Mouse (Mus musculus): Measurements from ENCODE around the gene Ube2o.
A peak's percentile ranks its signal among the peaks of the same experiment; 100 is the strongest.

Ube2o gene

GRCm38 (mm10) chr11:116580711-116581375, 404 bp downstream of the Ube2o start:
- peak; percentile 76 for DNase-seq (ENCODE audit: low read depth, low spot score)

DNA sequence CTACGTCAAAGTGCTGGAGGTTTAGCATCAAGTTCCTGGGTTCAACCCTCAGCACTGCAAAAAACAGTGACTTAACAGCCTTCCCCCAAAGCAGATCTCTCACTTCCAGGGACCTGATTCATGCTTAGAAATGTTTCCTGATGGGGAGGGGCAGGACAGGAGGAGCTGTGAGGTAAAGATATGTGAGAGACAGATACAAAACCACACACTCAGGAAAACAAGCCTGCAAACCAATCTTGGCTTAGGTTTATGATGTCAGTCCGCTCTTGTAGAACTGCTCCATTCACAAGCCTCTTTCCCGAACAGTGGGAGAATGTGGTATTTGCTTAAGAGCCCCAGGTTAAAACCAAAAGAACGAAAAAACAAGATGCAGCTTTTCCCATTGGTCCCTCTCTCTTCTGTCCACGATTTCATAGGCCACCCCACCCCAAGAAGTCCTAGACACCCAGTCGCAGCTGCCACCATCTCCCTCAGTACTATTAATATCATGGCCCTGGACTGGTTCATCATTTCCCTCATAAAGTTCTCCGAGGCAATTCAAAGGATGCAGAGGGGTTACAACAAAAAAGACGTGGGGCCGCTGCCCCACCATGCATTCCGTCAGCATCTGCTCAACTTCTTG, 1.1 kb downstream of the Ube2o start:
- DNase-seq (ENCODE audit: low read depth, low spot score): peak; percentile 34

DNA sequence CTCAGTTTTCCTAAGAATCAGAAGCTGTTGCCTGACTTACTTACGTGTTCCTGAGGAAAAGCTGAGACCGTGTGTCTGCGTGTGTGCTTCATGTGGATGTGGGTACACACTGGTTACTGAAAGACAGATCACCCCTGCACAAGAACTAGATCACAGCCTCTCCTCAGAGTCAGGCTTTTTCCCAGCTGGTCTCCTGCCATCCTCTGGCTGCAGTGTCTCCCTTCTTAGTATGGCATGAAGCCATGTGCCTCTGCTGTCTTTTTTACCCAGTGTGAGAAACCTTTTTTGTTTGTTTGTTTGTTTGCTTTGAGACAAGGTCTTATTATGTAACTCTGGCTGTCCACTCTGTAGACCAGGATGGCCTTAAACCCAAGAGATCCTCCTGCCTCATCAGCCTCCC, 2.0 kb downstream of the Ube2o start:
- DNase-seq (ENCODE audit: low read depth, low spot score): no peak

- no peak for DNase-seq (ENCODE audit: low read depth, low spot score)
Observed at GRCm38 (mm10) chr11:116575396-116575795, 5.9 kb downstream of the Ube2o start.

DNA sequence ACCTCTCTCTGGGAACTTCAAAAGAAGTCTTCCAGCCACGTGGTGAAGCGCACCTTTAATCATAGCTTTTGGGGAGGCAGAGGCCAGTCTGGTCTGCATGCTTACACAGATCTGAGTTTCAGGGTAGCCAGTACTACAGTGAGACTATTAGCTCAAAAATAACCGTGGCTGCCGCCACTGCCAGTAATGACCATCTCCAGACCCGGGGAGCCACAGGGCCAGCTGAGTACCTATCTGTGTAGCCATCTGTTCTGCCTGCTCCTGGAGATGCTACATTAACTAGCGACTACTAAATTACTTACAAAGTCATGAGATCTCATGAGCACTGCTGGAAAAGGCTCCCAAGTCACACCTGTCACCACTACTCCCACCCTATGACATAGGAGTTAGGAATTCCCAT, 6.3 kb downstream of the Ube2o start:
- DNase-seq (ENCODE audit: low read depth, low spot score): no peak

DNA sequence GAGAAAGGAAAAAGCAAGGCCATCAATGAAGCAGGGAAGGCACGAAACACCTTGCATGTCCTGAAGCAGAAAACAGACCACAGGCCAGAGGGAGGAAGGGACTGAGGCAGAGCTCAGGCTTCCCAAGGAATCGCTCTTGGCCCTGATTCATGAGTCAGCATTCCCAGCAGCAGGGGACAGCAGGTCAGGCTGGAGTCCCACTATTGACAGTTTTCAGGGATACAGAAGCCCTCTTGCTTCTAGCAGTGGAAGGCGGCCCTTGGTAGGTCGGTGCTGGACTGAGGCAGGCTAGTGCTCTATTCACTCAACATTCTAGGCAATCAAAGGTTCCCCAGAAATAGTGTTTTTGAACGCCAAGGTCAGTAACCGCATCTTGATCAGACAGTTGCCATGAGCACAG, 6.8 kb downstream of the Ube2o start:
- no peak for DNase-seq (ENCODE audit: low read depth, low spot score)

GRCm38 (mm10) chr11:116572756-116573543, 8.3 kb downstream of the Ube2o start:
- no peak for DNase-seq (ENCODE audit: low read depth, low spot score)

GRCm38 (mm10) chr11:116571767-116572679, 9.2 kb downstream of the Ube2o start:
- DNase-seq (ENCODE audit: low read depth, low spot score): no peak

GRCm38 (mm10) chr11:116570821-116571220, 10.4 kb downstream of the Ube2o start:
- no peak for DNase-seq (ENCODE audit: low read depth, low spot score)

DNA sequence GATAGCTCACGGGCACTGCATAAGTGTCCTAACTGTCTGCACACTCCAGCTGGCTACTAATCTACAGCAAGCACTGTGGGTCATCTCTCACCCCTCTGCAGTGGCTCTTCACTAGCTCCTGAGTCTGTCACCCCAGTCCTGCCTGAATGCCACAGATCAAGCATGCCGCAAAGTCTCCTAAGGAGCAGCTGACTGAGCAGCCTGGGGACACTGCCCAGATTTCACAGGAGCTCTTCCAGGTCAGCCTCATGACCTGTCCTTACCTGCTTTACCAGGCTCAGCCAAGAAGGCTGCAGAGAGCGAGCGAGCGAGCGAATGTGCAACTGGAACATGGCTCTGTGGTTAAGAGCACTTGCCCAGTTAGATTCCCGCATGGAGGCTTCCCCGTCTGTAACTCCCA, 13.7 kb downstream of the Ube2o start:
- DNase-seq (ENCODE audit: low read depth, low spot score): no peak

DNA sequence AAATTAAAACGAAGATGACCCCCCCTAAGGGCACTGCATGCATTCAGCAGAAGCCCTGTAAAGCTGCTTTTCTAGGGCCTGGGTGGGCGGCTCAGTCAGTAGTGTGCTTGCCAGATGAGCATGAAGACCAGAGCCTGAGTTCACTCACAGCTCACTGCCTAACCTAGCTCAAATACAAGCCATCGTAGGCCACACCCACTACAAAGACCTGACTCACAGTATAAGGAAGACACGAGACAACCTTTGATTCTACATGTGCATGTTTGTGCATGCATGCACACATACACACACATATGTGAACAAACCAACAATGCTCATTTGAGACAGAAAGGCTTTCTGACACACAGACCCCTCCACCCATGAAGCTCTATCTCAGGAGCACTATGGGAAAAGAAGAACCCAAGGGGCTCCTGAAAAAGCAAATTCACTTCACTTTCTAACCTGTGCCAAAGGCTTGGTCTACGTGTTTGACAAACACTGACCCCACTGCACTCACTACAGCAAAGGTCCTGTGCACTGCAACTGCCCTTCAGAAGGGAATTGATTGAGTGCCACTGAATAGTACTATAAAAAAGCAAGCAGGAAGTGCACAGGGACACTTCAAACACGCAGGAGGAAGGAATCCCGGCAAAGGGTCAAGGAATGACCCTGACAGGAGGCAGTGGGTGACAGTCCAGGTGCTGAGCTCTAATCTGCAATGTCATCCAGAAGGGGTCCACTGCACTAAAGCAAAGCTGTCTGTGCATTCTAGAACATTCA, 15.8 kb downstream of the Ube2o start:
- no peak for DNase-seq (ENCODE audit: low read depth, low spot score)

- DNase-seq (ENCODE audit: low read depth, low spot score): no peak
Observed at GRCm38 (mm10) chr11:116556308-116556707, 24.9 kb downstream of the Ube2o start.

GRCm38 (mm10) chr11:116555572-116555971, 25.7 kb downstream of the Ube2o start:
- no peak for DNase-seq (ENCODE audit: low read depth, low spot score)

- peak; percentile 62 for DNase-seq (ENCODE audit: low read depth, low spot score)
Observed at GRCm38 (mm10) chr11:116554171-116554878, 26.9 kb downstream of the Ube2o start.

DNA sequence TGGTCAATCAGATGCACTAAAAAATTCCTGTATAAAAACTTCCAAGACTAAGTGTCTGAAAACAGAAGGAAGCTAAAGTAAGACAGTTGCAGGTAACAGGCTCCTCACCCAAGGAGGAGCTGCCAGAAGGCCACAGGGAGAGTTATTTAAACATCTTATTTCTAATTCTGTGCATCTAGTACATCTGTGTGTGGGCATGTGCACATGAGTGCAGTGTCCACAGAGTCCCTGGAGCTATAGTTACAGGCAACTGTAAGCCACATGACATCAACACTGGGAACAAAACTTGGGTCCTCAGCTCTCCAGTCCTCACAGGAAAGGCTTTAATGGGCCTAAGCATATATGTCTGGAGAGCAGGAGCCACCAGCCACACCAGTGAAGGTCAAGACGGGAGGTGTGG, 29.1 kb downstream of the Ube2o start:
- no peak for DNase-seq (ENCODE audit: low read depth, low spot score)

GRCm38 (mm10) chr11:116550748-116551147, 30.5 kb downstream of the Ube2o start:
- DNase-seq (ENCODE audit: low read depth, low spot score): no peak

- no peak for DNase-seq (ENCODE audit: low read depth, low spot score)
Observed at GRCm38 (mm10) chr11:116549273-116550038, 31.8 kb downstream of the Ube2o start.

DNA sequence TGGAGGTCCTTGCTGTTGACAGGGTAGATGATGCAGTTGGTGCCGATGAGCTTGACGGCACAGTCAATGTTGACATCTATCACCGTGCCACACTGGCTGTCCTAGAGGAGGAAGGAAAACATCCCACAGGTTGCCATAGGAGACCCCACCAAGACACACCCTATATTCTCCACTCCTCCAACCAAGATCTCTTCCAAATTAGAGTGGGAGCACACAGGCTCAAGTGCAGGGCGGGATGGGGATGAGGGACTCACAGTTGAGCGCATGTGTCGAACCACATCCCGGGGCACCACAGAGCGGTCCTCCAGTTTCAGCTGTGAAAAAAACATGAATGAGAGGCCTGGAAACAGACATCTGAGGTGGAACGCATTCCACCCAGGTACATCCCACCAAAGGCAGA, 32.5 kb downstream of the Ube2o start:
- no peak for DNase-seq (ENCODE audit: low read depth, low spot score)

DNA sequence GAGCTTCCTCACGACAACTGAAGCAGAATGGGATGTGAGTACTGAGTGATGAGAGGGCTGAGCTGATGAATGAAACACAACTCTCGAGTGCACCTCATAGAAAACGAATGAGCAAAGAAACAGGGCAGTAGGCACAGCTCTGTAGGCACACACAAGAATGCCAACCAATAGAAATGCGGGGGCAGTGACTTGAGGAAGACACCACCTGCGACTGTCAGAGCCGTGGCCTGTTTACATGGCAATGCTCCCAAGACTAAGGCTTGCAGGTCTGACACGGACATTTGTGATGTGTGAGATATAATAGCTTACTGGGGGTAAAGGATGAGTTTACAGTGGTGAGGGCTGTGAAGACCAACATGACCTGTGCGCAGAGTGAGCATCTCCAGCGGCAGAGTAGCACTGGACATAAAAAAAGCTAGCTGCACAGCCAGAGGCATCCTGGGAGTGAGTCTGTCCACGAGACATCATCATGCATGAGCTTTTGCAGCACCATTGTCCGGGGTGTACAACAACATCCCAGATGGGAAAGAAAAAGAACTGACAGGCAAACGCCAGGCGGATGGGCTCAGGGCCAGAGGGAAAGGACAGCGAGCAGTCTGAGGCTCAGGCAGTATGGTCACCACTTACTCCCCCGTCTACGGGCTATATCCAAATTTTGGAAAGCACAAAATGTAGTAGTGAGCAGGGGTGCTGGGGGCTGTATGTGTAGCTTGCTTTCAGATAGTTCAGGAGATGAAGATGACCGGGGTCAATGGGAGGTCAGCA, 33.8 kb downstream of the Ube2o start:
- no peak for DNase-seq (ENCODE audit: low read depth, low spot score)
